Mouse (Mus musculus) lung, embryonic 15.5 days (tissue): ENCODE measurements at regions not wholly inside any gene's neighbourhood (a gene's known extent, or its start where the extent isn't known, plus 50 kb on each side); places are given as distances from the start of the nearest gene placed in this dataset.

Experiments
- ATAC-seq: fragments of 200-750 bp; cut with Nextera tagmentation; 2 replicates; pipeline ENCODE4 v1.8.0; 2017; ENCODE audit warnings: moderate number of reproducible peaks, borderline replicate concordance; ENCODE audit not compliant: low FRiP score, low TSS enrichment; ENCODE audit errors: extremely low read depth
- H3K27ac ChIP-seq: fragments of 300-500 bp; sonication (generic); 2 replicates; pipeline ENCODE4 v1.5.1; 2015; ENCODE audit warnings: moderate library complexity, mild to moderate bottlenecking, inconsistent platforms
- H3K27me3 ChIP-seq: fragments of 300-500 bp; sonication (generic); 2 replicates; pipeline ENCODE4 v1.6.1; 2015; ENCODE audit warnings: inconsistent platforms
- H3K36me3 ChIP-seq: fragments of 300-500 bp; sonication (generic); 2 replicates; pipeline ENCODE4 v1.6.1; 2015; ENCODE audit warnings: inconsistent platforms
- H3K4me1 ChIP-seq: fragments of 300-500 bp; sonication (generic); 2 replicates; pipeline ENCODE4 v1.6.1; 2015; ENCODE audit warnings: inconsistent platforms
- H3K4me2 ChIP-seq: fragments of 300-500 bp; sonication (generic); 2 replicates; pipeline ENCODE4 v1.6.1; 2015; ENCODE audit warnings: inconsistent platforms, mild to moderate bottlenecking, moderate library complexity
- H3K4me3 ChIP-seq: fragments of 300-500 bp; sonication (generic); 2 replicates; pipeline ENCODE4 v1.5.1; 2015; ENCODE audit warnings: mild to moderate bottlenecking, inconsistent platforms
- H3K9ac ChIP-seq: fragments of 300-500 bp; sonication (generic); 2 replicates; pipeline ENCODE4 v1.6.1; 2015; ENCODE audit warnings: inconsistent platforms
- H3K9me3 ChIP-seq: fragments of 300-500 bp; sonication (generic); 2 replicates; pipeline ENCODE4 v1.6.1; 2016; ENCODE audit warnings: inconsistent platforms
- WGBS: fragments of 180-500 bp; shearing (Covaris S2); methylation state at CpG from one replicate; pipeline ENCODE4 v1.1.7; 2015; 5-methylcytosine and 5-hydroxymethylcytosine counted together

GRCm38 (mm10) chr13:44555979-44556378 lies 173.3 kb upstream of the Jarid2 start:
- no peak overlapping the region for H3K27ac ChIP-seq
- WGBS: 87% methylated on average over 6 of the region's 6 CpGs
- H3K36me3 ChIP-seq: no peaks in the 10 kb centered on the region
- no peak overlapping the region for H3K4me3 ChIP-seq
- no peaks in the 10 kb centered on the region for H3K9me3 ChIP-seq
- H3K4me2 ChIP-seq: no peak overlapping the region
- no peaks in the 10 kb centered on the region for H3K4me1 ChIP-seq
- H3K9ac ChIP-seq: no peak overlapping the region
- no peaks in the 10 kb centered on the region for H3K27me3 ChIP-seq
- ATAC-seq: no peak

GRCm38 (mm10) chr13:44558051-44558450 lies 171.2 kb upstream of the Jarid2 start:
- Histone ChIP-seq H3K4me2 (no peak overlapping the region), H3K9ac (no peak overlapping the region), H3K4me3 (no peak overlapping the region), H3K9me3 (no peaks in the 10 kb centered on the region), H3K36me3 (no peaks in the 10 kb centered on the region), H3K27ac (no peak overlapping the region), H3K27me3 (no peaks in the 10 kb centered on the region), H3K4me1 (no peaks in the 10 kb centered on the region)
- ATAC-seq: no peak
- 90% methylated on average over 12 of the region's 12 CpGs for WGBS

GRCm38 (mm10) chr13:44558491-44559177 lies 170.6 kb upstream of the Jarid2 start:
- Histone ChIP-seq H3K4me3 (no peak overlapping the region), H3K4me1 (no peaks in the 10 kb centered on the region), H3K9ac (no peak overlapping the region), H3K27me3 (no peaks in the 10 kb centered on the region), H3K4me2 (no peak overlapping the region), H3K9me3 (no peaks in the 10 kb centered on the region), H3K36me3 (no peaks in the 10 kb centered on the region), H3K27ac (no peak overlapping the region)
- 89% methylated on average over 21 of the region's 21 CpGs for WGBS
- no peak for ATAC-seq

- no peak overlapping the region for H3K27ac ChIP-seq
- no peak overlapping the region for H3K9ac ChIP-seq
- ATAC-seq: no peak
- H3K9me3 ChIP-seq: no peaks in the 10 kb centered on the region
- H3K4me1 ChIP-seq: no peaks in the 10 kb centered on the region
- 89% methylated on average over 6 of the region's 6 CpGs for WGBS
- H3K27me3 ChIP-seq: no peaks in the 10 kb centered on the region
- H3K4me3 ChIP-seq: no peak overlapping the region
- no peak overlapping the region for H3K4me2 ChIP-seq
- H3K36me3 ChIP-seq: no peaks in the 10 kb centered on the region
Measured at GRCm38 (mm10) chr13:44559178-44559565, 170.1 kb upstream of the Jarid2 start.

- Histone ChIP-seq H3K27me3 (no peaks in the 10 kb centered on the region), H3K36me3 (no peaks in the 10 kb centered on the region), H3K9ac (no peak overlapping the region), H3K27ac (no peak overlapping the region), H3K4me2 (no peak overlapping the region), H3K9me3 (no peaks in the 10 kb centered on the region), H3K4me1 (no peaks in the 10 kb centered on the region), H3K4me3 (no peak overlapping the region)
- 15% methylated on average over 2 of the region's 2 CpGs for WGBS
- ATAC-seq: no peak
Measured at GRCm38 (mm10) chr13:44559706-44560105, 169.6 kb upstream of the Jarid2 start.

- Histone ChIP-seq H3K9me3 (no peaks in the 10 kb centered on the region), H3K27ac (no peak overlapping the region), H3K27me3 (no peaks in the 10 kb centered on the region), H3K4me1 (no peaks in the 10 kb centered on the region), H3K4me3 (no peak overlapping the region), H3K36me3 (no peaks in the 10 kb centered on the region), H3K4me2 (no peak overlapping the region), H3K9ac (no peak overlapping the region)
- WGBS: 63% methylated on average over 11 of the region's 11 CpGs
- ATAC-seq: no peak
Measured at GRCm38 (mm10) chr13:44564705-44565104, 164.6 kb upstream of the Jarid2 start.

- Histone ChIP-seq H3K9me3 (no peaks in the 10 kb centered on the region), H3K36me3 (no peaks in the 10 kb centered on the region), H3K9ac (no peak overlapping the region), H3K4me1 (no peaks in the 10 kb centered on the region), H3K27me3 (no peaks in the 10 kb centered on the region), H3K27ac (no peak overlapping the region), H3K4me2 (no peak overlapping the region), H3K4me3 (no peak overlapping the region)
- 40% methylated on average over 2 of the region's 2 CpGs for WGBS
- no peak for ATAC-seq
Measured at GRCm38 (mm10) chr13:44567696-44568095, 161.6 kb upstream of the Jarid2 start.

GRCm38 (mm10) chr13:44569241-44569778 lies 160.0 kb upstream of the Jarid2 start:
- 0 out of 2 replicates have a peak, but pooled peaks cover 4% of the 10 kb centered on the region for H3K4me1 ChIP-seq
- H3K9ac ChIP-seq: no peak overlapping the region
- 44% methylated on average over 3 of the region's 3 CpGs for WGBS
- no peaks in the 10 kb centered on the region for H3K27me3 ChIP-seq
- ATAC-seq: no peak
- no peak overlapping the region for H3K27ac ChIP-seq
- H3K4me3 ChIP-seq: no peak overlapping the region
- H3K9me3 ChIP-seq: no peaks in the 10 kb centered on the region
- no peak overlapping the region for H3K4me2 ChIP-seq
- H3K36me3 ChIP-seq: no peaks in the 10 kb centered on the region

- H3K9ac ChIP-seq: no peak overlapping the region
- H3K4me1 ChIP-seq: 0 out of 2 replicates have a peak, but pooled peaks cover 4% of the 10 kb centered on the region
- no peak overlapping the region for H3K4me2 ChIP-seq
- H3K27ac ChIP-seq: no peak overlapping the region
- WGBS: 19% methylated on average over 7 of the region's 7 CpGs
- H3K36me3 ChIP-seq: no peaks in the 10 kb centered on the region
- H3K27me3 ChIP-seq: no peaks in the 10 kb centered on the region
- H3K9me3 ChIP-seq: no peaks in the 10 kb centered on the region
- no peak for ATAC-seq
- no peak overlapping the region for H3K4me3 ChIP-seq
Measured at GRCm38 (mm10) chr13:44573463-44573862, 155.8 kb upstream of the Jarid2 start.

- no peaks in the 10 kb centered on the region for H3K9me3 ChIP-seq
- H3K27me3 ChIP-seq: no peaks in the 10 kb centered on the region
- ATAC-seq: no peak
- no peak overlapping the region for H3K4me2 ChIP-seq
- H3K4me3 ChIP-seq: no peak overlapping the region
- no peak overlapping the region for H3K27ac ChIP-seq
- no peaks in the 10 kb centered on the region for H3K36me3 ChIP-seq
- no peak overlapping the region for H3K9ac ChIP-seq
- H3K4me1 ChIP-seq: peaks cover 15% of the 10 kb centered on the region
- 89% methylated on average over 5 of the region's 5 CpGs for WGBS
Measured at GRCm38 (mm10) chr13:44579215-44579614, 150.1 kb upstream of the Jarid2 start.

- 0 out of 2 replicates have a peak overlapping the region, but pooled peaks have one; percentile 0 for H3K27ac ChIP-seq
- no peaks in the 10 kb centered on the region for H3K27me3 ChIP-seq
- ATAC-seq: no peak
- no peaks in the 10 kb centered on the region for H3K9me3 ChIP-seq
- peaks cover 15% of the 10 kb centered on the region for H3K4me1 ChIP-seq
- no peak overlapping the region for H3K9ac ChIP-seq
- WGBS: 54% methylated on average over 15 of the region's 15 CpGs
- no peaks in the 10 kb centered on the region for H3K36me3 ChIP-seq
- H3K4me2 ChIP-seq: peak overlapping the region; percentile 23
- H3K4me3 ChIP-seq: no peak overlapping the region
Measured at GRCm38 (mm10) chr13:44580156-44580736, 149.0 kb upstream of the Jarid2 start.

- 13% methylated on average over 9 of the region's 9 CpGs for WGBS
- Histone ChIP-seq H3K9me3 (no peaks in the 10 kb centered on the region), H3K27me3 (no peaks in the 10 kb centered on the region), H3K27ac (0 out of 2 replicates have a peak overlapping the region, but pooled peaks have one; percentile 0), H3K4me1 (peaks cover 15% of the 10 kb centered on the region), H3K36me3 (no peaks in the 10 kb centered on the region), H3K9ac (no peak overlapping the region), H3K4me2 (peak overlapping the region; percentile 23), H3K4me3 (no peak overlapping the region)
- ATAC-seq: peak; percentile 62; the same call in 1 of the 2 replicates
Measured at GRCm38 (mm10) chr13:44580767-44581166, 148.5 kb upstream of the Jarid2 start.
